Mouse (Mus musculus) adrenal gland, adult 10 weeks (tissue): Measurements from ENCODE around the gene Egln1. TPM values are rescaled to one million over a fixed set of nuclear protein-coding genes. Genes with fewer than 3 reads are reported as not detected.

Source experiments
- polyA plus RNA-seq: library from polyadenylated mRNA; stranded (reverse); fragments of 350-450 nt; fragmentation: Illumina TruSeq; extraction: RNeasy Lipid Tissue Mini Kit (QIAGEN cat#74804); gene quantifications from one replicate; pipeline ENCODE4 v1.2.3, GENCODE M21; 2014; ENCODE audit warnings: low read depth, low replicate concordance

The Egln1 gene
- polyA plus RNA-seq = 47.9 TPM

GRCm38 (mm10) chr8:124949209-124950068, at the start of gene Egln1:
Egln1 (minus strand) TSS chr8:124949324.

GRCm38 (mm10) chr8:124897386-124898250, 51.5 kb downstream of the Egln1 start, which contains the start of the genes Exoc8 and Sprtn:
Exoc8 (minus strand) TSS chr8:124897705.
Sprtn (plus strand) TSS chr8:124897886.

GRCm38 (mm10) chr8:124862321-124863162, 86.6 kb downstream of the Egln1 start, which contains the start of the genes Gnpat and 2810004N23Rik:
Gnpat (plus strand) TSS chr8:124863033.
2810004N23Rik (minus strand) TSS chr8:124863120.

Other genes starting within 250 kb of the Egln1 start
- gene Ttc13, start 227.3 kb downstream of the Egln1 start, polyA plus RNA-seq = 32.3 TPM
- gene Arv1, start 227.2 kb downstream of the Egln1 start, polyA plus RNA-seq = 2.7 TPM
- gene Fam89a, start 197.5 kb downstream of the Egln1 start, polyA plus RNA-seq = 0.47 TPM
- gene Trim67, start 156.2 kb downstream of the Egln1 start, polyA plus RNA-seq = 0.17 TPM
- 87.4 TPM for gene Gnpat, start 86.3 kb downstream of the Egln1 start, polyA plus RNA-seq
- gene 2810004N23Rik, start 86.2 kb downstream of the Egln1 start, polyA plus RNA-seq = 45.0 TPM
- gene Exoc8, start 51.6 kb downstream of the Egln1 start, polyA plus RNA-seq = 15.7 TPM
- 19.3 TPM for gene Sprtn, start 51.4 kb downstream of the Egln1 start, polyA plus RNA-seq
- 71.2 TPM for gene Tsnax, start 63.7 kb upstream of the Egln1 start, polyA plus RNA-seq
- not detected for gene Disc1, start 104.9 kb upstream of the Egln1 start, polyA plus RNA-seq